Mouse (Mus musculus) ovary, postnatal 10 days (tissue): ENCODE results near the gene E130309D02Rik.
A peak's percentile ranks its signal among the peaks of the same experiment; 100 is the strongest.

ENCODE experiments used
- DNase-seq: peaks from one replicate; pipeline ENCODE4 v3.0.0; 2022; ENCODE audit warnings: low spot score

Gene E130309D02Rik

DNA sequence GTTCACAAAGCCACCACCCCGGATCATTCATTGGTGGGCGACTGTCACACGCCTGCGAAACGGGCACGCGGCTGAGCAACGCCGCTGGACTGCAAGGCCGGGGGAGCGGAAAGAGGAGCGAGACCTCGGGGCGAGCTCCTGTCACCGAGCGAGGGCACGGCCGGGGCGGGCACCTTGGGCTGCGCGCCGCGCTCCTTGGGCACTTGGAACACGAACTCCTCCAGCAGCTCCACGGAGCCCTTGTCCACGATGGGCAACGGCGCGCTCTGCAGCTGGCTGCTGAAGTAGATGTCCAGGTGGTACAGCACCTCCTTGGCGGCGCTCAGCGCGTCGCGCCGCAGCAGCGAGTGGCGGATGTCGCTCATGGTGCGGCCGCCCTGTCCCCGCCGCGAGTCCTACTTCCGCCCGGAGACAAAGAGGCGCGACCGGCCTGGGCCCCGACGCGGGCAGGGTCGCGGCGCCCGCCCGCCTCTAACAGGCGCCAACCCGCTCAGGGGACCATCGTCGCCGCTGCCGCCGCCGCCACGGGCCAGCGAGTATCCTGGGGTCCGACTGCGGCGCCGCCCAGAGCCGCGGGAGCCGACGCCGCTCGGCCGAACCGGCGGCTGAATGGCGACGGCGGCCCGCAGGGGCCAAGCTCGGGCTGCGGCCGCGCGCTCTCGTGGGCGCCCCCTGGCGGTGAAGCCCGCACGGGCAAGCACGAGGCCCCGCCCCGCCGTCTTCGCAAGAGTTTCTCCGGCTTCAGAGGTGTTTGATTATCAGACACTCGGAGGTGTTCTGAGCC, at the start of gene E130309D02Rik:
Gene E130309D02Rik, minus strand, starts transcription at position 631 of the 784 bp plus-strand sequence.
- peak; percentile 82 for DNase-seq

DNA sequence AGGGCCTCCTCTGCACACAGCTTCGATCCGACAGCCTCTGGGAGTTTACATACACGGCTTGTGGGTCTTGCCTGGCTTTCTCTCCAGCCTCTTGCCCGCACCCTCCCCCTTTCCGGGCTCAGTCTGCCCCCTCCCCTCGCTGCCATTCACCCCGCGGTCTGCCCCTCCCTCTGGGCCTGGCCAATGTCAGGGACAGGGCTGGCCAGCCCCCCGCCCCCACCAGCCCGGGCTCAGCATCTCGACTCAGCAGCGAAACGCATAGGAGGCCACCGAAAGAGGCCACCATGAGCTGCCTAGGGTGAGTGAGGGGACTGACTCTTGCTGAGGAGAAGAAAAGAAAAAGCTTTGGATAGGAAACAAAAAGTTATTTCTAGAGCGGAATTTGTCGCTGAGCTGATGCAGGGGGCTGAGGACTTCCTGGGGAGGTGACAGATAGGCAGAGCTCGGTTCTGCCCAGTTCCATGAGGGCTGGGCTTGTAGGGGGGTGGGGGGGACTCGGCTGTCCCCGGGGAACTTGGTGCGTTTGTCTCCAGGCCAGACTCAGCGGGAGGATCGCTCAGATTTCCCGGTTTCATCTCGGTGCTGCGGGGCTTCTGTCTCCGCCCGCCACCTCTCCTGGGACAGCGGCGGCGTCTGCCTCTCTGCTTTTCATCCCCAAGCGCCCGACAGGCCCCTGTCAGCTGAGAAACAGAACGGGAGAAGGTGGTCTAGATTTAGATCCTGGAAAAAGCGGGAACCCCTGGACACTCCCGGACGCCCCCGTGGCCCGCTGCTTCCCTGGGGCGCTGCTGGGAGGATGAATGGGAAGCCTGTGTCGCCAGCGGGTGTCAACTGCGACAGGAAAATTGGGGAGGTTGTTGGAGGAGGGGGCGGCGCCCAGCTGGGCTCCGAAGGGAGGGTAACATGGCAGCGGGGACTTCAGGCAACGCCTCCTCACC, 48.8 kb upstream of the E130309D02Rik start:
- DNase-seq = no peak

DNA sequence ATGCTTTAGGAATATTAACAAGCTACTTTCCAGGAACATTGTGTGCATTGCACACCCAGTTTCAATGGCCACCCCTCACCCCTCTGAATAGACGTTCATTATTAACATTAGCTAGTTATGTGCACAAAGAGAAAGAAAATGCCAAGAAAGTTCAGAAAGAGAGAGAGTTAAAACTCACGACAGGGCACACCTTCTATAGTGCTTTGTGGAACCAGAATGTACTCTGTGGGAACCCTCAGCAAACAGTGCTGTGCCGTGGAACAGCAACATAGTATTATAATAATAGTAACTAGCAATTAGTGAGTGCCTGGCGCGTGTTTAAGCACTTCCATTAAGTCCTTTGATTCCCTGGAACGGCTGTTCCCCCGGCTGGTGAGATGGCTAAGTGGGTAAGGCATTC, 46.3 kb upstream of the E130309D02Rik start:
- no peak for DNase-seq

DNA sequence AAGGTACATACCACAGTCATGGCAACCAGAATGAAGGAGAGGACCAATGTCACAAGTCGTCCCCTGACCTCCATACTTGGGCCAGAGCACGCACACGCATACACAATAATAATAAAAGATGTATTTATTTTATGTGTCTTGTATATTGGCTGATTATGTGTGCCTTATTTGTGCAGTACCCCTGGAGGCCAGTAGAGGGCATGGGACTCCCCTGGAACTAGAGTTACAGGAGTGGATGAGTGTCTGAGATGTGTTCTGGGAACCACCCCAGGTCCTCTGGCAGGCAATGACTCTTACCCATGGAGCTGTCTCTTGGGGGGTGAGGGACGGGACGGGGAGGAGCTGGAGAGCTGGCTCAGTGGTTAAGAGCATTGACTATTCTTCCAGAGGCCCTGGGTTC, 44.8 kb upstream of the E130309D02Rik start:
- DNase-seq = no peak

DNA sequence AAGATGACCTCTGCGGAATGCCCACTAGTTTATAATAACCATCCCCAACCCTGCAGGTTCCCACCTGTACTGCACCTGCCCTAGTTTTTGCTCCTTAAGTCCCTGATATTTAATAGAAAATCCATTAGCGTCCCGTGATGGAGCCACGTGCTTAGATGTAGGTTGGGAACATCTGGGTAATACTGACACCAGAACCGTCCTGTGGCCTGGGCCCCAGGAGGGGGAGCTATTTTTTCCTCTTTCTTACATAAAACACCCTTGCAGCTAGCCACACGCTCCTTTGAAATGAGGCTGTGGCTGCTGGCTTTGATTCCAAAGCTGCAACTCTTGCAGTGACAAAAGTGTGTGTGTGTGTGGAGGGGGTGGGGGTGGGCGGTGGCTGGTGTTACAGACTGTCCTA, 44.1 kb upstream of the E130309D02Rik start:
- DNase-seq = no peak

DNA sequence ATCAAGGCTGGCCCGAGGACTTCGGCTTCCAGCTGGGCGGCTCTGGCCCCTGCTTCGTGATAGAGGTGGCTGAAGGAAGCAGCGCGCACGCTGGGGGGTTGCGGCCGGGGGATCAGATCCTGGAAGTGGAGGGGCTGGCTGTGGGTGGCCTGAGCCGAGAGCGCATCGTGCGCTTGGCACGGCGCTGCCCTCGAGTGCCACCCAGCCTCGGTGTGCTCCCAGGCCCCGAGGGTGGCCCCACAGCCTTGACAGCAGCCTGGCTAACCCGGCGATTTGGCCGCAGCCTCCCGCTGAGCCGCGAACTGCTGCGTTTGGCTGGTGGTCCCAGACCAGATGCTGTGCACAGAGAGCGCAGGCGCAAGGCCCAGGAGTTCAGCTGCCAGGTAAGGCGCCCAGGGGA, 42.4 kb upstream of the E130309D02Rik start:
- no peak for DNase-seq

DNA sequence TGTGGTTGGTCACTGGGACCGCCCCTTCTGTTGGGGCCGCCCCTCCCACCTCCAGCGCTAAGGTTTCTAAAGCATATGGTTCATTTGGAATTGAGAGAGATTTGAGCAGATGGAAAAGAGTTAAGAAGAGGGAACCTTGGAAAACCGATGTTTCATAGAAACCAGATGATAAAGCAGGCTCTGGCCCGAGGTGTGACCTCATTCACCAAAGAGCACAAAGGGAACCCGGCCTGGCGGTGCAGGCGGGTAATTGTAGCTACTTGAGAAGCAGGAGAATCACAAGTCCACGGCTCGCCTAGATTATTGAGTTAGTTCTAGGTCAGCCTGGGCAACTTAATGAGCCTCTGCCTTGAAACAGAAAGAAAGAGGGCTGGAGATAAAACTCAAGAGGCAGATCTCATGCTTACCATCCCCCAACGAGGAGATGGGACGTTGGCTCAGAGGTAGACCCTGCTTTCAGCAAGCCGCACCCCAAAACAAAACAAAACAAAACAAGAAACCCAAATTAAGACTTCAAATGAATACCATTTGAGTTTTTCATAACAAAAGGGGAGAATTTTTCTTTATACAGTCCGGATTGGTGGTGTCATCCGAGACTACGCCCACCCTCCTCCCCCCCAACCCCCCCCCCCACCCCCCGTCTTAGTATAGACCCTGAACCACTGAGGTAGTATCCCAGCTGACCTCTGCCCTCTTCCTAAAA, 41.7 kb upstream of the E130309D02Rik start, which contains the start of gene Grid2ip:
Gene Grid2ip, plus strand, starts transcription at position 653 of the 703 bp plus-strand sequence.
- no peak for DNase-seq

DNA sequence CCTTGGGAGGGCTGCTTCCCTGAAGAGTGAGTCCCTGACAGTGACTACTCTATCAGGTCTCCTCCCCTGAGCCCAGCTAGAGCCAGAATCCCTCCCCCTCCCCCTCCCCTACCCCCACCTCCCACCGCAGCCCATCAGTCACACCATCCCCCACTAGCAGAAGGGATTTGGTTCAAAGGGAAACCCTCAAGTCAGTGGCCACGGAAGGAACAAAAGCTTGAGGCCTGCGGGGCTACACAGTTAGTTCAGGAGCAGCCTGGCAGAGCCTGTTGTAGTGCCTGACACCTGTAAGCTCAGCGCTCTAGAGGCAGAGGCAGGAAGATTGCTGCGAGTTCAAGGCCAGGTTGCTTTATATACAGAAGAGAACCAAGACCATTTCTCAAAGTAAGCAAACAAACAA, 40.9 kb upstream of the E130309D02Rik start:
- no peak for DNase-seq

DNA sequence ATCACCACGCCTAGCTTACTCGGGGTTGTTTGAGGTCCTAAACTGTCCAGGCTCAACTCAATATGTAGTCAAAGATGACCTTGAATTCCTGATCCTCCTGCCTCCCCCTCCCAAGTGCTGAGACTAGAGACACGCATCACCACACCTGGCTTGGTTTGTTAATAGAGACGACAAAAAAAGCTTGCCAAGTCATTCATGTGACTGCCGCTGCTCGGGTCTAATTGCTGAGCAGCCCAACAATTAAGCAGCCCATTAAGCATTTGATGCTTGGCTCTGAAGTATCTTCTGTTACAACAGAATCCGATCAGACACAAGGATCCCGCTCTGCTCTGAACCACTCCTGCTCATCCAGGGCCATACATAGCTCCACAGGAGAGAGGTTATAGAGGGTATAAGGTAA, 31.2 kb upstream of the E130309D02Rik start:
- DNase-seq = no peak

DNA sequence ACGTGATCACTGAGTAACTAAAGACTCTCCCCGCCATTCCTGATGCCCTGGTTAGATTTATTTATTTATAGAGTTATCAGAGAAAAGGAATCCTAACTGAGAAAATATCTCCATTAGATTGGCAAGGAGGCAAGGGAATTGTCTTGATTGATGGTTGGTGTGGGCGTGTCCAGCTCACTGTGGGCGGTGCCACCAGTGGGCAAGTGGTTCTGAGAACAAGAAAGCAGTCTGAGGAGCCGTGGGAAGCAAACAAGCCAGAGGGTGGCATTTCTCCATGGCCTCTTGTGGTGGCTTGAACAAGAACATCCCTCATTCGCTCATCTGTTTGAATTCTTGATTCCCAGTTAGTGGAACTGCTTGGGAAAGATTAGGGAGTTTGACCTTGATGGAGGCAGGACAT, 24.4 kb upstream of the E130309D02Rik start:
- DNase-seq = no peak

DNA sequence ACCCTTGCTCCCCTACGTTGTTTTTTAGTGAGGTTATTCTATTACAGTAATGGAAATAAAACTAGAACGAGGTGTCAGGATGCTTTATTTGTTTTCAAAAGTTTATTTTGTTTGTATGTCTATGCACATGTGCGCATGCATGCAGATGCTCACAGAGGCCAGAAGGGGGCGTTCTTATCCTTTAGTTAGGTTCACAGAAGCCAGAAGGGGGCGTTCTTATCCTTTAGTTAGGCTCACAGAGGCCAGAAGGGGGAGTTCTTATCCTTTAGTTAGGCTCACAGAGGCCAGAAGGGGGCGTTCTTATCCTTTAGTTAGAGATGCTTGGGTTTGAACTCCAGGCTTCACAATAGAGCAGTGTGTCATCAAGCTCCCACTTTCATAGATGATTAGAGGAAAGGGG, 21.4 kb upstream of the E130309D02Rik start:
- DNase-seq = no peak

DNA sequence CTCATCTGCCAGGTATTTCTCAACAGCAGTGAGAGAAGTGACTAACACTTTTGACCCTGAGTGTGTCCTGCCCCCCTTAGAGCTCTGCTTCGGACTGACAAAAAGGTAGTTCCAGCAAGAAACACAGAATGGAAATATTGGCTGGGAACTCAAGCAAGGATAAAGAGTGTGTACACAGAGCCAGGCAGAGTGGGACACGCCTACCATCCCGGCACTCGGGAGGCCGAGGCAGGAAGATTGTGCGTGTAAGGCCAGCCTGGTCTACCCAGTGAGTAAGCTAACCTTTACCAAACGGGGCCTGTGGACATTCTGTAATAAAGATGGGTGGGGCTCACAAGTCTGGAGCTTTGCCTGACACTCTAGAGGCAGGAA, 19.9 kb upstream of the E130309D02Rik start:
- DNase-seq = no peak

DNA sequence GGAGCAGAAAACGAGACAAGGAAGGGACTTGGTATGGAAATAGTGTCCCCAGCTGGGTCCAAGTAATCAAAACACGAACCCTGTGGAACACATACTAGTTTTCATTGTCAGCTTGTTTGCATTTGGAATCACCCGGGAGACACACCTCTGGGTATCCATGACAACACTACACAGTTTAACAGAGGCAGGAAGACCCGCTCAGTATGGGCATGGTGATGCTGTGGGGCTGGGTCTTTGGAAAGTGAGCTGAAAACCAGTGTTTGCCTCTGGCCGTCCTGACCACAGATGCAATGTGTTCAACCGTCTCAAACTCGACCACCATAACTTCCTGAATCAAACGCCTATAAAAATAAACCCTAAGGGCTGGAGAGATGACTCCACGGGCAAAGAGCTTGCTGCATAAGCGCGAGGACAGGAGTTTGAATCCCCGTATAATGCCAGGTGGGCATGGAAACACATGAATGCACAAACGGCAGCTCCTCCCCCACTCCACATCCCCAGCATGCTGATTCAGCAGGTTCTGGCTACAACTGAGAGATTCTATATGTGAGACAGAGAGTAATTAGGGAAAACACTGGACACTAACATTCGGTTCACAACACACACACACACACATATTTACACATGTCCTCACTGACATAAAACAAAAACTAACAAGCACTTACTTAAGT, 19.4 kb upstream of the E130309D02Rik start:
- DNase-seq = no peak

DNA sequence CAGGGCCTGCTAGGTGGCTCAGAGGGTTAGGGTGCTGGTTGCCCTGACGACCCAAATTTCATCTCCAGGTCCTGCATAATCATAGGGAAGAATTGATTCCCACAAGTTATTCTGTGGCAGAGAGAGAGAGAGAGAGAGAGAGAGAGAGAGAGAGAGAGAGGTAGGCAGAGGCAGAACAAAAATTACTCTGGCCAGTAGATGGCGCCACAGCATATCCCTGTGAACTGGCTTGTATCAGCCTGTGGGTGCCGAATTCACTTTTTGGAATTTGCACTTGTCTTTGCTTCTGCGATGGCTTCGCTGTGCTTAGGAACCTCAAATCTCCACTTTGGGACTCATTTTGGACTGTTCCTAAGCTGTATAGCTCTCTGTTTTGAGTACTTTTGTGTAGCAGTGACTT, 18.7 kb upstream of the E130309D02Rik start:
- DNase-seq = peak; percentile 32

DNA sequence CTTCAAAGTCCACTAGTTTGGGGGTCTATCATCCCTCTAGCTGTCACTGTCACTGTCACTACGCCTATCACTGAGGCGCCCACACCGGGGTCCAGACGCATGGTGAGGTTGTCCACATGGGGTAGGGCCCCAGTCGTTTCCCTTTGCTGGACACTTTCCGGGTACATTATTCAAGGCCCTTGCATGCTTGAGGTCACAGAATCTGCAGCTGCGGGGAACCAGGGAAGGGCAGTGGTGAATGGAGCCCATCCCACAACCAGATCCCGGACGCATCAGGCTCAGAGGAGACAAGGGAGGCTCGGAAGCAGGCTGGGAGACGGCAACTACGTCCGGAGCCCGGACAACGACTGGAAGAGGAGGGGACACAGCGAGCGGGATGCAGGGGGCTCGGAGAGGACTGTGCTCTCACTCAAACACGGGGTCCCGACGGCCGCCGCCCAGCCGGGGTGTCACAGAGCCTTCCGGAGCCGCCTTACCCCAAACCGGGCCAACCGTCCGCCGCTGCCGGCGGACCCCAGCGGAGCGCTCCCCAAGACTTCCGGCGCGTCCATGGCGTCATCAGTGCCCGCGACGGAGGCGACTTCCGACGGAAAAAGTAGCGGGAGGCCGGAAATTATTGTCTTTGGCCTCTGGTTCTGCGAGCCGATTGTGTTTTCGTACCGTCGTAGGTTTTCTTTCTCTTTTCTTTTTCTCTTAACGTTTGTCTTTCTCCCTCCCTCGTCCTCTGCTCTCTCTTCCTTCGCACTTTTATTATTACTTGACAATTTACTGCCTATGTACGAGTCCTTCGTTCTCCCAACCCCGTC, 13.7 kb upstream of the E130309D02Rik start, which contains the start of gene Zdhhc4:
Gene Zdhhc4, minus strand, starts transcription at position 567 of the 806 bp plus-strand sequence.
- peak; percentile 89 for DNase-seq

DNA sequence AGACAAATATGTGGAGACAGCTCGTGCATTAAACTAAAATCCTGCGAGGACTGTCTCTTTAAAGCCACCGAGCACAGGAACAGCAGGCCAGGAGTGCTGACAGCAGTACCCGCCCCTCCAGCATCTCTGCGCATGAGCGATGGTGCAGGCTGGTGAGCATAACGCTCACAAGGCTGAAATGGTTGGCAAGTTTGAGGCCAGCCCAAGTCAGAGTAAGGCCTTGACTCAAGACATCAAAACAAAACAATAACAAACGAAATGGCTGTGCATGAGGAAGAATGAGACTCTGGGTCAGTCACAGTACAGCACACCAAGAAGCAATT, 2.1 kb upstream of the E130309D02Rik start:
- no peak for DNase-seq

DNA sequence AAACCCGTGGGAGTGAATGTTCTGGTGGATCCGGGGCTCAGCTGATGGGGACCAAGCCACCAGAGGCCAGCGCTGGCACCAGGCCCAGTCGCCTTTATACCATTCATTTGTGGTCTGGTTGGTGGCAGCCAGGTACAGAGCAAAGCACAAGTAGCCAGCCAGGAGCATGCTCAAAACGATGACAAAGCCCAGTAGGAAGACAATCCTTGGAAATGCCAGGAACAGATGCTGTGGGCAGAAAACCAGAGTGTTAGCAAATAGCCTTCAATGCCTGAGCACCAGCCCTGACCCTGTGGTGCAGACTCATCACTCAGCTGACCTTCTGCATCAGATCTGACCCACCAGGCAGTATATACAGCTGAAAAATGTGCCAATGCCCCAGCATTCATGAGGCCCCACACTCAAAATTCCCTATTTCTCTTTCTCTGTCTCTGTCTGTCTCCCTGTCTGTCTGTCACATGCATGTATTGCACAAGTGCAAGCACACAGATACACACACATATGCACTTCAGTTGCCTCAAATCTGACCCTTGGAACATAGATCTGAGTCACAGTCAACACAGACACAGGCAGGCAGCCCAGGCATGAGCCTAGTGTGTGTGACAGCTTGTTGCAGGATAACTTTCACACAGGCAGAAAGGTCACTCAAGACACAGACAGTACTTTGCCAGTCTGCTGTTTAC, 1.6 kb upstream of the E130309D02Rik start:
- no peak for DNase-seq

DNA sequence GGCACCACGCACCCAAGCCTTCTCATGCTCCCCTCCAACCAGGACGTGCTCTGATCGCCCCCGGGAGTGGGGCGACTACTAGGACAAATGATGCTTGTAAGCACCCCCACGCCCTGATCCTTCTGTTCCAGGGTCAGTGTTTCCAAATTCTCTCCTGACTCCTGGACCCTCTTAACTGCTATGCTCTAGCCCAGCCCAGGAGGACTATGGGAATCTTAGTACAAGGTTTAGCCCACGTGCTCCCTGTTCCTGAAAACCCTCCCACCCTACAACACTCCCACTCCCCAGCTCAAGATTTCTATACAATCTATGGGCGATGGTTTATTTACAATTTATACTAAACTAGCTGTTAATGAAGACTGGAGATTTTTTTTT, 341 bp upstream of the E130309D02Rik start:
- DNase-seq = no peak

DNA sequence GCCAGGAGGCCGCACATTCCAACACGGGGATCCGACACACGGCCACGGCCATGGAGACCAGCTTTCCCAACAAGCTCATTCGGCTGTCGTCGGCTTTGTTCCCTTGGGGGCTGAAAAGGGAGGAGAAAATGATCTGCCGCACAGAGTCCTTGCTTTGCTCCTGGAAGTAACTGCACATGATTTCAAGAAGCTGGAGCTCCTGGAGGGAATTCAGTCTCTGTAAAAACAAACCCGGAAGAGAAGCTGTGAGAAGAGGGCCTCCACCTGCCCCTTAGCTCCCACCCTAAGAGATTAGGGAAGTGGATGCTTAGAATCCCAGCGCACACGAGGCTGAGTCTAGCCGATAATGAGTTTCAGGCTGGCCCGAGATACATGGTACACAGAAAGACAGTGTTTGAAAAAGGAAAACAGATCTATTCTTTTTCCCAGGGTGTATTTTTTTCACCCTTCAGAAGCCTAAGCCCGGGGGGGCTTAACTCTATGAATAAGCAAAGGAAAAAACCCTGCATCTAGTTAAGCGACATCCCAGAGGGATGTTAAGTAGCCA, 904 bp downstream of the E130309D02Rik start:
- DNase-seq = no peak

DNA sequence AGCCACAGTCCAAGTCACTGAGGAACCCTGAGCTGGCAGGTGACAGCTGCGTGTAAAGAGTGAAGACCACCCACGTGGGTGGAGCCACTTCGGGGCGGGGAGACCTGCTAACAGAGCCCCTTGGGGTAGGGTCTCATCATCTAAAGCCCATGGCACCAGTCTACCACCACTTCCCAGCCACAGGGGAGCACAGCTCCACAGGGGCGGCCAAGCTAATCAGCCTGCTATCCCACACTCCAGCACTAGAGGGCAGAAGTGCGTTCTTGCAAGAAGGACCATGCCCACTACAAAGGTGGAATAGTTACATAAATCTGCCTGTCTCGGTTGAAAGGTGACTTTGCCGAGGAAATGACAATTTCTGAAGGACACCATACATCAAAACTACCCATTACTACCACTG, 3.3 kb downstream of the E130309D02Rik start:
- DNase-seq = peak; percentile 34
